Mouse (Mus musculus): ENCODE results near the gene Mdga1. TPM values are rescaled to one million over a fixed set of nuclear protein-coding genes. Genes with fewer than 3 reads are reported as not detected.

The Mdga1 gene
- polyA plus RNA-seq, 1 experiment, result 0.06 TPM

DNA sequence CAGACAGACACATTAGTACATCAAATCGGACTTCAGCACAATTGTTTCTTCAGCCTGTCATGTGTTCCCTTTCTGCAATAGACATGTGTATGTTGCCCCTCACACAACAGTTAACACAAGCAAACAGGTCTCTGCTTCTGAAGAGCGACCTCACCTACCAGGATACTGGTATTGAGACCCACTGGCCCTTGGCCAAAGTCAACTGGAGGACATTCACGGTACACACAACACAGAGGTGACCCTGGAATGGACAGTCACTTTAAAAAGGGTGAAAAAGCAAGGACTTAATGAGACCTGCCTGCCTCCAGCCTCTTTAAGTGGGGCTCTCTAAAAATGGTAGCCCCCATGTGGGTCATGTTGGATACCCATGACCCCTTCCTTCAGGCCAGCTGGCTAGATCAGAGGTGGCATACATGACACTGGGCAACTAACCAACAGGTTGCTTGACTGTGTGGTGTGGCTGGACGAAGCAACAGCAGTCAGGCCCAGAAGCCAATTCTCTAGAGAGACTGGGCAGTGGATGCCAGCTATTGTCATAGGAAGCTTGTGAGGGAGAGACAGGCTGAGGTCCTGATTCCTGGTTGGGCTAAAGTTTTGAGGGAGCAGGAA lies 145.3 kb downstream of the Mdga1 start:
- TF ChIP-seq GATA1 (IDR thresholded peaks at IDR 0.05; ENCODE audit: low read length), result no peak

GRCm38 (mm10) chr17:29824208-29824509 lies 145.7 kb downstream of the Mdga1 start:
- TF ChIP-seq GATA1 (IDR thresholded peaks at IDR 0.05; ENCODE audit: low read length), result no peak

DNA sequence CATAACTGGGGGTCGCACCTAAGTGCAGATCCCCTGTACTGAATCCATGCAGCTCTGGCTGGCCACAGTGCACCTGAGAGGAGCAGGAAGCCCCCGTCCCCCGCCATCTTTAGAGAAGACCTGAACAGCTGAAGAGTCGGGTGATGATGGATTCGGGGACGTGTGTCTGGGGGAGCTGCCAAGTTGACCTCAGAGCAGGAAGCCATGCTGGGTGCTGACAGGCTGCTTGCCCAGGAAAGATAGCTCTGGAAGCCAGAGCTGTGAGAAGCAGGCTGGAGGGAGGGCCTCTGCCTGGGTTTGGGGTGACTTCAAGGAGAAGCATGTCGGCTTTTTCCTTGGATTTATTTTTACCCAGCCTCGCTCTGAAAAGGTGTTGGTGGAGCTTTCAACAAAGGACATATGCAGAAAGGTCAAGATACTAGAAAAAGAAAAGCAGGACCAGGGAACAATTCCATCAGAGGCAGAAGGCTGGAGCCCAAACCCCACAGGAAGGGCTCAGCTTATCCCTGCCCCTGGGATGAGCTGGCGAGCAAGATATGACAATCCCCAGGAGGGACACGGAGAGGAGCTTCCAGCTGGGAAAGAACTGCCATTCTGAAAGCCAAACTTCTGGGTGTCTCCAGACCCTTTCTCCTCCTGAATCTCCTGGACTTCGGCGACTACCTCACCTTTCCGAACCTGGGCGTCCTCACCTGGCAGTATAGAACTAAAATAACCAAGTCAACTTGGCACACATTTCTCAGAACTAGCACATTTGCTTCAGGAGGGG lies 146.3 kb downstream of the Mdga1 start:
- TF ChIP-seq GATA1 (IDR thresholded peaks at IDR 0.05; ENCODE audit: low read length), result no peak

DNA sequence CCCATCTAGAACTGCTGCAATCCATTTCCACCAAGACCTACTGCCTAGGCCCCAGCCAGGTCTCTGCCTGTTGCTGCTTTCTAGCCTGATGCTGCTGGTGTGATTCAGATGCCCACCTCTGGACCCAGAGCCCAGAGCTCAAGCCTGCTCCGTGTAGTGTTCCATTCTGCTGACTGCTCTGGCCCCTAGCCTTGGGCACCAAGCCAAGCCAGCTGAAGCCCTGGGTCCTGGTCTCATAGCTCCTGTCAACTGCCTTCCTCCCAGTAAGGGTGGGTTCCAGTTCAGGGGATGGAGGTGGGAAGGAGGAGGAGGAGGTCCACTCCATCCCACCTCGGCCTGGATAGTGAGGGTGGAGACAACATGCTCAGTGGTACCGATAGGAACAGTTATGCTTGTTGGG lies 150.3 kb downstream of the Mdga1 start:
- no peak for TF ChIP-seq GATA1 (IDR thresholded peaks at IDR 0.05; ENCODE audit: low read length)

GRCm38 (mm10) chr17:29818989-29819388 lies 150.9 kb downstream of the Mdga1 start:
- no peak for TF ChIP-seq GATA1 (IDR thresholded peaks at IDR 0.05; ENCODE audit: low read length)

DNA sequence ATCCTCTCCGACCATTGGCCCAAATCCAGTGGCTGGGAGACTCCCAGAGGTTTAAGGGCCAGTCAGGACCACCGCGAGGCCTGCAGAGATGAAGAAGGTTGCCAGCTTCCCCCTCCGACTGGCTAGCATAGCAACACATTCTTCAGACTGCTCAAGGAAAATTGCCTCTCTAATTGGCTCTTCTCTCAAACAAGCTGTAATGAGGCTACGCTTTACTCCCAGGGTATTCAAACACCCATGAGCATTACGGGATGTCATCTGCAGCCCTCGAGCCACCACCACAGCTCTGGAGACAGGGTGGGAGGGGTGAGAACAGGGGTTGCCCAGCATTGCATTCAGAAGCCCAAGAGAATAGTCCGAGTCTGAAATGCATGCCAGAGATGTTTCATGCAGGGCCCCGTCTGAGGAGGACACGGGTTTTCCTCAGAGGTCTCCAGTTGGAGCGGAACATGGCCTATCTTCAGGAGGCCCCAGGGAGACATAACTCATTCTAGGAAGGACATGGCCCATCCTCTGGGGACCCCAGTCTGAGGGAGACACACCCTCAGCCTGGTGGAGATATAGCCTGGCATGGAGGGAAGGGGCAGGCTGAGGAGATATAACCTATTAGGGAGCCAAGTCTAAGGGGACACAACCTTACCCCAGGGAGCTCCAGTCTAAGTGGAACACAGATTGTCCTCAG lies 151.5 kb downstream of the Mdga1 start:
- no peak for TF ChIP-seq GATA1 (IDR thresholded peaks at IDR 0.05; ENCODE audit: low read length)

GRCm38 (mm10) chr17:29814758-29815157 lies 155.1 kb downstream of the Mdga1 start:
- TF ChIP-seq GATA1 (IDR thresholded peaks at IDR 0.05; ENCODE audit: low read length), result no peak

- TF ChIP-seq GATA1 (IDR thresholded peaks at IDR 0.05; ENCODE audit: low read length), result no peak
Measured at GRCm38 (mm10) chr17:29813328-29813727, 156.6 kb downstream of the Mdga1 start.

- no peak for TF ChIP-seq GATA1 (IDR thresholded peaks at IDR 0.05; ENCODE audit: low read length)
Measured at GRCm38 (mm10) chr17:29803545-29803944, 166.3 kb downstream of the Mdga1 start.

GRCm38 (mm10) chr17:29801358-29801757 lies 168.5 kb downstream of the Mdga1 start:
- no peak for TF ChIP-seq GATA1 (IDR thresholded peaks at IDR 0.05; ENCODE audit: low read length)

GRCm38 (mm10) chr17:29800096-29800455 lies 169.8 kb downstream of the Mdga1 start:
- no peak for TF ChIP-seq GATA1 (IDR thresholded peaks at IDR 0.05; ENCODE audit: low read length)

DNA sequence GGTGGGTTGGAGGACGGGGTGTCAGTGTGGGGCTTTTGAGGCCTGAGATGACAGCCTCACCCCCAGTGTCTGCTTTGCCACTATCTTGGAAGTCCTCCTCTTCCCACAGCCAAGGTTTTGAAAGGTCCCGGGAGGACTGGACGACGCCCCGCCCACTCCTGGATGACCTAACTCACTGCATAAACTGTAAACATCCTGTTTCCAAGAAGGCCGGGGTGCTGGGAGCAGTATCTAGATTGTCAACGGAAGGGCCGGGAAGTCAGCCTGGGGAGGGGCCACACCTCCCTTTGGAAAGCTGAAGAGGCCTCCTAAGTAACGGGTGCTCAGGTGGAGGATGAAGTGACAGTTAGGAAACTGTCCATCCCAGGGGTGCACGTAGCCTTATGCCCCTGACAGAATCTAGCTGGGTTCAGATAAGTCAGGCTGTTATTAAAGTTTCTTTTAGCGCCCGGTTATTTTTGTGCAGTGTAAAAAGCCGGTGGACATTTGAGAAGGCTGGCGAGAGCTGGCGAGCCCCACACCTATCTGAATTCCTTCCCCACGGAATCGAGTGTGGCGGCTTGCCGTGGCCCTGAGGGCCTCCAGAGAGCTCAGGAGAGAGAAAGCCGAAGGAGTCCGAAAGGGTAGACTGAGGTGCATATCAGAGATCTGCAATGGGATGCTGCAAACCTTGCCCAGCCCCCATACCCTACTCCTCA lies 170.3 kb downstream of the Mdga1 start:
- TF ChIP-seq GATA1 (IDR thresholded peaks at IDR 0.05; ENCODE audit: low read length), result no peak

DNA sequence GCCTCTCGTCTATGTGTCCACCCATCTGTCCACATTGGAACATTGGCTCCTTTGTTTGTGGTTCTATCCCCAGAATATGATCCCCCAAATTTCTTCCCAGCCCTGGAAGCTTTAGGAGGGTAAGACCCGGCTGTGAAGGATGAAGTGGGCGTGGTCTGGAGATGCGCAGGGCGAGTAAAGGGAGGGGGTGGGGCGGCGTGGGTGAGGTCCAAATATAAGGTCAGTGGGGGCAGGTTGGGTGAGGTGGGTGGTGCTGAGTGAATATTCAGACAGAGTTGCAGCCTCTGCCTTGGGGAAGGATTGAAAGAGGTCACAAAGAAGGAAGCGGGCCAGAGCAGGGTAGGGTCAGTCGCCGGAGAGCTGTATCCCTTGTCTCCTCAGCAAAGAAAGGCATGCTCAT lies 171.7 kb downstream of the Mdga1 start:
- no peak for TF ChIP-seq GATA1 (IDR thresholded peaks at IDR 0.05; ENCODE audit: low read length)

DNA sequence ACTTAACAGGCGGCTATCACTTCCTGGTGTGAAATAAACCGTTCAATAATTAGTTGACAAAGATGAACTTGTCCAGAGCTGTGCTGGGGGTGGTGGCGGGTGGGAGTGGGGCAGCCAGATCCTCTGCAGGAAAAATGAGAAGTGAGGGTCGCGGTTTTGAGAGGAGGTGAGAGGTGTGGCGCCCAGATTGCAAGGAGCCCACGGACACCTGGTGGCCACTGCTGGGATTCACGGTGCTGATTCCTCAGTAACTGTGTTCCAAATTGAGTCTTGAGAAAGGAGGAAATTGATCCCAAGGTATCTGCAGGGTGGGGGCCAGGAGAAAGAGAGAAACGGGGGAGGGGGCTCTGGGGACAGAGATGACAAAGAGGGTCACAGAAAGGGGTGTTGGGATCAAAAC lies 173.1 kb downstream of the Mdga1 start:
- TF ChIP-seq GATA1 (IDR thresholded peaks at IDR 0.05; ENCODE audit: low read length), result no peak

DNA sequence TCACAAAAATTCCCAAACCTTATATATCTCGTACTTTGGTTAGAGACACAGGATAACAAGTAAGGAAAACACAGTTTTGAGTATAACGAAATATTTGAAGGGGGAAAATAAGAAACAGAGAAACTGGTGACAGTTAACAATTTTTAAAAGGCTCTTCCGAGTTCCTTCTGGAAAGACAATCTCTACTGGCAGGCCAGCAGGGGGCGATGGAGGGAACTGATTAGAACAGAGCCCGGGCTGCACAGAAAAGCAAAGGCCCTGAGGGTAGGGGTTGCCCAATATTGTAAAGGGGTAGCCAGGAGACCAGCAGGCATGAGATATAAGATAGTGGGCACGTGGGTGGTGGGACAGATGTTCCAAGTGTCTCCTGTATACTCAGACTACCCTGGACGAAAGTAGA lies 173.8 kb downstream of the Mdga1 start:
- TF ChIP-seq GATA1 (IDR thresholded peaks at IDR 0.05; ENCODE audit: low read length), result no peak

DNA sequence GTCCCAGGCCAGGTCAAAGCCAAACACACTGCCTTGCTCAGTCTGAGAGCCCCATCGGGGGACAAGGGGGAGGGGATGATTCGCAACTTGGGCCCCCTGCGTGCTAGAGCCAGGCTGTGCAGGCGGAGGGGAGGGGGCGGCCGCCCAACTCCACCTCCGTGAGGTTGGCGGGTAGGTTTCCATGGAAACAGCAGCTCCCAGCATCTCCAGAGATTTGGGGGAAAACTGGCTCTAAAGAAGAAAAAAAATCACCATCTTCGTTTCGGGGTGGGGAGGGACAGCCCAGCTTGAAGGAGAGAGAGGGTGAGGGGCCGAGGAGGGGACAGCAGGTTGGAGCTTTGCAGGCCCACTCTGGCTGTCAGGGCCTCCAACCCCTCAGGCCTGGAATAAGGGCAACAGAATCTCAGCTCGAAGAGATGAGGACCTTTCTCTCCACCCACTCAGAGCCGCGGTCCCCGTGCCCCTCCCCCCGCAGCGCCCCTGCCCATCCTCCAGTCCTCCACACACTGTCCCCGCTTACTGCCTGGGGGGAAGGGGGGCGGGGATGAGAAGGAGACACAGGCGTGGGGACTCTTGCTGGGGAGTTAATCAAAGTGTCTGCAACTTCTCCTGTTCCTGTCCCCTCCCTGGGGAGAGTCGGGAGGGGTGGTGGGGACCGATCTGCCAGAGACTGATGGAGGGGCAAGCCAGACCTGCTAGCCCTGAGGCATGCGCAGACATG lies 174.7 kb downstream of the Mdga1 start:
- TF ChIP-seq GATA1 (IDR thresholded peaks at IDR 0.05; ENCODE audit: low read length), result no peak
